Mouse (Mus musculus) heart, embryonic 16.5 days (tissue): ENCODE data around the gene Lyzl4. TPM values are rescaled to one million over a fixed set of nuclear protein-coding genes. Genes with fewer than 3 reads are reported as not detected.
"Not testable (repeated sequence)": the region's sequence is repeated elsewhere in the genome, so short reads cannot be mapped to it uniquely, and the experiment has no call there.

Source experiments
- ATAC-seq: fragments of 200-750 bp; cut with Nextera tagmentation; replicated peaks from 2 replicates; pipeline ENCODE4 v1.8.0; 2017; ENCODE audit warnings: moderate number of reproducible peaks; ENCODE audit not compliant: insufficient read depth, low FRiP score; ENCODE audit errors: extremely low read depth
- H3K27ac ChIP-seq: fragments of 300-500 bp; sonication (generic); 2 replicates; pipeline ENCODE4 v1.5.1; 2014; ENCODE audit warnings: mild to moderate bottlenecking, low read length, control low read depth, moderate library complexity
- H3K27me3 ChIP-seq: fragments of 300-500 bp; sonication (generic); 2 replicates; pipeline ENCODE4 v1.6.1; 2014; ENCODE audit warnings: low read length, mixed read lengths; ENCODE audit not compliant: control insufficient read depth, insufficient read depth
- H3K36me3 ChIP-seq: fragments of 300-500 bp; sonication (generic); 2 replicates; pipeline ENCODE4 v1.6.1; 2014; ENCODE audit not compliant: control insufficient read depth, insufficient read depth
- H3K4me1 ChIP-seq: fragments of 300-500 bp; sonication (generic); 2 replicates; pipeline ENCODE4 v1.6.1; 2014; ENCODE audit warnings: low read length, mixed read lengths; ENCODE audit not compliant: control insufficient read depth, insufficient read depth
- H3K4me2 ChIP-seq: fragments of 300-500 bp; sonication (generic); 2 replicates; pipeline ENCODE4 v1.6.1; 2014; ENCODE audit warnings: low read depth, mild to moderate bottlenecking, control low read depth, low read length
- H3K4me3 ChIP-seq: fragments of 300-500 bp; sonication (generic); 2 replicates; pipeline ENCODE4 v1.5.1; 2014; ENCODE audit warnings: mild to moderate bottlenecking, control low read depth, low read length
- H3K9ac ChIP-seq: fragments of 300-500 bp; sonication (generic); 2 replicates; pipeline ENCODE4 v1.6.1; 2014; ENCODE audit warnings: low read length, control low read depth
- H3K9me3 ChIP-seq: fragments of 300-500 bp; sonication (generic); replicated peaks from 2 replicates; pipeline ENCODE4 v1.6.1; 2016; ENCODE audit warnings: low read length; ENCODE audit not compliant: control insufficient read depth
- WGBS: fragments of 180-500 bp; shearing (Covaris S2); extraction: QIAGEN DNeasy Blood & Tissue Kit; methylation state at CpG from one replicate; pipeline ENCODE4 v1.1.7; 2014; 5-methylcytosine and 5-hydroxymethylcytosine counted together
- polyA plus RNA-seq: library from polyadenylated mRNA; unstranded; fragments of >200 nt; fragmentation: Nextera tagmentation; extraction: Ambion mirVana; gene quantifications from 2 replicates; pipeline ENCODE4 v1.2.1, GENCODE M21; 2015

Lyzl4 gene
- polyA plus RNA-seq, 1 experiment from 2014 or later: 0.29 TPM

GRCm38 (mm10) chr9:121600861-121601427 lies 41.0 kb downstream of the Lyzl4 start:
- Histone ChIP-seq H3K4me1 (peaks cover 8% of the 10 kb centered on the region; the same call in 1 of the 2 replicates), H3K27ac (peak overlapping the region; percentile 0; the same call in 1 of the 2 replicates), H3K9me3 (no peaks in the 10 kb centered on the region), H3K4me2 (no peak overlapping the region), H3K27me3 (no peaks in the 10 kb centered on the region), H3K4me3 (no peak overlapping the region), H3K36me3 (no peaks in the 10 kb centered on the region), H3K9ac (no peak overlapping the region)
- 17% methylated on average over 6 of the region's 6 CpGs for WGBS
- no peak; the same call in 1 of the 2 replicates for ATAC-seq

- H3K4me1 ChIP-seq: peaks cover 8% of the 10 kb centered on the region; the same call in 1 of the 2 replicates
- no peaks in the 10 kb centered on the region for H3K36me3 ChIP-seq
- no peak overlapping the region for H3K4me3 ChIP-seq
- H3K4me2 ChIP-seq: 0 out of 2 replicates have a peak overlapping the region, but pooled peaks have one; percentile 19
- WGBS: 41% methylated on average over 13 of the region's 13 CpGs
- H3K27me3 ChIP-seq: no peaks in the 10 kb centered on the region
- peak overlapping the region; percentile 0; the same call in 1 of the 2 replicates for H3K27ac ChIP-seq
- H3K9me3 ChIP-seq: no peaks in the 10 kb centered on the region
- no peak overlapping the region for H3K9ac ChIP-seq
- ATAC-seq: no peak
Observed at GRCm38 (mm10) chr9:121600201-121600860, 41.6 kb downstream of the Lyzl4 start.

- H3K4me1 ChIP-seq: peaks cover 8% of the 10 kb centered on the region; the same call in 1 of the 2 replicates
- H3K27ac ChIP-seq: no peak overlapping the region
- H3K27me3 ChIP-seq: no peaks in the 10 kb centered on the region
- WGBS: 69% methylated on average over 6 of the region's 6 CpGs
- ATAC-seq: no peak
- H3K9ac ChIP-seq: no peak overlapping the region
- H3K4me2 ChIP-seq: no peak overlapping the region
- no peak overlapping the region for H3K4me3 ChIP-seq
- no peaks in the 10 kb centered on the region for H3K9me3 ChIP-seq
- no peaks in the 10 kb centered on the region for H3K36me3 ChIP-seq
Observed at GRCm38 (mm10) chr9:121599551-121599950, 42.3 kb downstream of the Lyzl4 start.

DNA sequence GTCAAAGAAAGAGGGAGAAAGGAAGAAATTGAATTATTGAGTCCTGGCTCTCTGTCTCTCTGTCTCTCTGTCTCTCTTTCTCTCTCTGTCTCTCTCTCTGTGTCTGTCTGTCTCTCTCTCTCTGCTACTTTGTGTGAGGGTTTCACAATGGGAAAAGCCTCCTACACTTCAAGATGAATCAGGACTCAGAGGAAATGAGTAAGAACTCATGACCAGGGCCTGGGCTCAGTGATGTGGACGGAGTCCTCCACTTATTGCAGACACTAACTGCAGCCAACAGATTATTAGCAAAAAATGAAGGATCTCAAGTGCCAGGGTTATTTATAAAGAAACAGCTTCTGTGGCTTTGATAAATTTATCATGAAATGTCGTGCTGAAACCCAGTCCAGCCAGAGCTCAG lies 43.8 kb downstream of the Lyzl4 start:
- no peak for ATAC-seq
- WGBS: 37% methylated on average over 2 of the region's 2 CpGs

GRCm38 (mm10) chr9:121594771-121595170 lies 47.1 kb downstream of the Lyzl4 start:
- Histone ChIP-seq H3K9me3 (no peaks in the 10 kb centered on the region), H3K36me3 (no peaks in the 10 kb centered on the region), H3K4me2 (no peak overlapping the region), H3K27ac (no peak overlapping the region), H3K4me3 (no peak overlapping the region), H3K4me1 (peaks cover 4% of the 10 kb centered on the region; the same call in 1 of the 2 replicates), H3K9ac (no peak overlapping the region), H3K27me3 (no peaks in the 10 kb centered on the region; the same call in 1 of the 2 replicates)
- 73% methylated on average over 4 of the region's 4 CpGs for WGBS
- no peak for ATAC-seq

More for the DNA sequence above, 43.8 kb downstream of the Lyzl4 start:
- Histone ChIP-seq H3K9me3 (no peaks in the 10 kb centered on the region), H3K4me3 (no peak overlapping the region), H3K4me2 (no peak overlapping the region), H3K4me1 (peaks cover 8% of the 10 kb centered on the region; the same call in 1 of the 2 replicates), H3K36me3 (no peaks in the 10 kb centered on the region), H3K27me3 (no peaks in the 10 kb centered on the region), H3K27ac (no peak overlapping the region), H3K9ac (no peak overlapping the region)

DNA sequence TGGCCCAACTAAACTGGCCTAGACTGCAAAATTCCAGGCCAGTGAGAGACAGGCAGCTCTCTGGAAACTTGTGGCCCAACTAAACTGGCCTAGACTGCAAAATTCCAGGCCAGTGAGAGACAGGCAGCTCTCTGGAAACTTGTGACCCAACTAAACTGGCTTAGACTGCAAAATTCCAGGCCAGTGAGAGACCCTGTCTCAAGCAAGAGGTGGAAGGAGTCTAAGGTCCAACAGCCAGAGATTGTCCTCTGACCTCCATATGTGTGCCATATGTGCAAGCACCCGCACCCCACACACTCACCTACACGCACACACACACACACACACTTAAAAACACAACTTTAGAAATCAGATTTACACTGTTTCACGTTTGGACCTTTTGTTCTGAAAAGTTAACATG lies 48.1 kb downstream of the Lyzl4 start:
- not testable (repeated sequence) for H3K27me3 ChIP-seq, H3K27ac ChIP-seq, H3K9me3 ChIP-seq, ATAC-seq, H3K36me3 ChIP-seq, H3K4me2 ChIP-seq, H3K4me3 ChIP-seq, H3K9ac ChIP-seq, H3K4me1 ChIP-seq
- WGBS: 73% methylated on average over 3 of the region's 3 CpGs

DNA sequence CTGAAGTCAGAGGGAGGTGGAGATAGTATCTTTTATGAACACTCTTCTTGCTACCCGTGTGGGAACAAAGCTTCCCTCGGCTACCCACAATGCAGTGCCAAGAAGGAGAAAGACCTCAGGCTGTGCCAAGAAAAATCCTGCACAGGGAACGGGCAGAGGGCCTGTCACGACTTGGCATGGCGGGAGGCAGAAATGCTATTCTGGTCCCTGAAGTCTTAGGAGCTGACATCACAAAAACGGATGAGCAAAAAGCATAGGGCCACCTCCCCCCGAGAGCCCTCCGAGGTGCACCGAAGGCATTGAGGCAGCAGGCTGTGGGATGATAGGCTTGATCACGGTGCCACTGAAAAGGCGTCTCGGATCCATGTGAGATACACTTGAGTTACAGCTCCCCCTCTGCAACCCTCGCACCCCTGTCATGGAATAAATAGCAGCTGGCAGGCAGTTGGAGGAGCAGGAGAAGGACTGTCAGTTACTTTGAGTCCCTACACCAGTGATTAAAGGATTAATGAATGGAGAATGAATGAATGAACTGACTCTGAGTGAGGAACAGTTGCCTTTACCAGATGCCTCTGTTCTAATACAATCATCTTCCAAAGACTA lies 48.8 kb downstream of the Lyzl4 start:
- WGBS: 60% methylated on average over 13 of the region's 13 CpGs
- no peak for ATAC-seq

DNA sequence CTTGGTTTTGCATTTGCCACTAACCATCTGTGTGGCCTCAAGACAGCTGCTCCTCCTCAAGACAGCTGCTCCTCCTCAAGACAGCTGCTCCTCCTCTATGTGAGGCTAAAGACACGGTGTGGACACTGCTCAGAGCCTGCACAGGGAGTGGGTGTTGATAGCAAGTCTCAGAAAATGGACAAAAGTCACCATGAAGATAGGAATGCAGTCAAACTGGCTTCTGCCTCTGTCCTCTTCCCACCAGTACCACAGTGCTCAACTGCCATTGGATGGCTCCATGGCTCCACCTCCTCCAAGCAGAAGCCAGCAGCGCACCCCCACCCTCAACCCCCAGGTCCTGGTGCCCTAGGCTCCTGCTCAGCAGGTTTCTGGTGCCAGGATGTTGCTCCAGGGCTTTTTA lies 52.4 kb downstream of the Lyzl4 start:
- peak; percentile 38 for ATAC-seq
- Histone ChIP-seq H3K4me2 (no peak overlapping the region), H3K4me1 (no peaks in the 10 kb centered on the region; the same call in 1 of the 2 replicates), H3K4me3 (no peak overlapping the region), H3K27ac (no peak overlapping the region), H3K27me3 (no peaks in the 10 kb centered on the region; the same call in 1 of the 2 replicates), H3K9ac (no peak overlapping the region), H3K9me3 (no peaks in the 10 kb centered on the region), H3K36me3 (no peaks in the 10 kb centered on the region)
- 45% methylated on average over 2 of the region's 2 CpGs for WGBS

More for the DNA sequence above, 48.8 kb downstream of the Lyzl4 start:
- Histone ChIP-seq H3K4me3 (no peak overlapping the region), H3K36me3 (no peaks in the 10 kb centered on the region), H3K9ac (no peak overlapping the region), H3K4me2 (no peak overlapping the region), H3K9me3 (no peaks in the 10 kb centered on the region), H3K4me1 (peaks cover under 1% of the 10 kb centered on the region; the same call in 1 of the 2 replicates), H3K27me3 (no peaks in the 10 kb centered on the region; the same call in 1 of the 2 replicates), H3K27ac (no peak overlapping the region)

GRCm38 (mm10) chr9:121574380-121574779 lies 67.5 kb downstream of the Lyzl4 start:
- Histone ChIP-seq H3K4me2 (no peak overlapping the region), H3K4me1 (no peaks in the 10 kb centered on the region), H3K9me3 (0 out of 2 replicates have a peak, but pooled peaks cover 5% of the 10 kb centered on the region), H3K27ac (no peak overlapping the region), H3K27me3 (no peaks in the 10 kb centered on the region), H3K9ac (no peak overlapping the region), H3K4me3 (no peak overlapping the region), H3K36me3 (no peaks in the 10 kb centered on the region)
- no peak for ATAC-seq
- 55% methylated on average over 5 of the region's 5 CpGs for WGBS
